Mouse (Mus musculus) E14TG2a.4 (cell line): ENCODE measurements around the gene Tcerg1l.

ENCODE experiments used
- CTCF ChIP-seq: conservative IDR thresholded peaks from 2 replicates; pipeline ENCODE4 v1.5.1; 2014; ENCODE audit warnings: low read length
- POU5F1 ChIP-seq: IDR thresholded peaks from 2 replicates; pipeline ENCODE4 v1.6.1; 2014; ENCODE audit warnings: low read length, borderline replicate concordance

- TF ChIP-seq CTCF (no peak), POU5F1 (no peak)
These were observed 173.3 kb downstream of the Tcerg1l start for GRCm38 (mm10) chr7:138224252-138224651.
